Mouse (Mus musculus): ENCODE data around the gene Gm8994. TPM values are rescaled to one million over a fixed set of nuclear protein-coding genes. Genes with fewer than 3 reads are reported as not detected.
A peak's percentile ranks its signal among the peaks of the same experiment; 100 is the strongest.
"Not testable (repeated sequence)": the region's sequence is repeated elsewhere in the genome, so short reads cannot be mapped to it uniquely, and the experiment has no call there.

Gene Gm8994
- polyA plus RNA-seq, 1 experiment from 2014 or later: not detected

GRCm38 (mm10) chr6:136296251-136296650, 31.1 kb upstream of the Gm8994 start:
- no peaks in the 10 kb centered on the region for H3K27me3 ChIP-seq (ENCODE audit: control insufficient read depth, insufficient read depth, low read length)
- 79% methylated on average over 2 of the region's 2 CpGs for WGBS
- H3K36me3 ChIP-seq (replicated peaks; ENCODE audit: control insufficient read depth, insufficient read depth): no peaks in the 10 kb centered on the region
- H3K4me2 ChIP-seq (replicated peaks): no peak overlapping the region
- DNase-seq (ENCODE audit: low spot score): no peak
- no peak for ATAC-seq (ENCODE audit: low FRiP score)
- H3K4me1 ChIP-seq (replicated peaks; ENCODE audit: control insufficient read depth, insufficient read depth, low read length): no peaks in the 10 kb centered on the region
- H3K9me3 ChIP-seq (ENCODE audit: control insufficient read depth, low read length): no peaks in the 10 kb centered on the region
- H3K9ac ChIP-seq: no peak overlapping the region
- H3K27ac ChIP-seq: no peak overlapping the region
- no peak overlapping the region for H3K4me3 ChIP-seq (replicated peaks; ENCODE audit: low read length)

- no peak overlapping the region for H3K4me2 ChIP-seq (replicated peaks)
- DNase-seq (ENCODE audit: low spot score): no peak
- ATAC-seq (ENCODE audit: low FRiP score): no peak
- H3K4me1 ChIP-seq (replicated peaks; ENCODE audit: control insufficient read depth, insufficient read depth, low read length): peaks cover 4% of the 10 kb centered on the region; the same call in 1 of the 2 replicates
- H3K9me3 ChIP-seq (ENCODE audit: control insufficient read depth, low read length): no peaks in the 10 kb centered on the region
- no peaks in the 10 kb centered on the region for H3K27me3 ChIP-seq (ENCODE audit: control insufficient read depth, insufficient read depth, low read length)
- H3K4me3 ChIP-seq (replicated peaks; ENCODE audit: low read length): no peak overlapping the region
- H3K27ac ChIP-seq: no peak overlapping the region
- no peaks in the 10 kb centered on the region for H3K36me3 ChIP-seq (replicated peaks; ENCODE audit: control insufficient read depth, insufficient read depth)
- no peak overlapping the region for H3K9ac ChIP-seq
Measured at GRCm38 (mm10) chr6:136303514-136303913, 23.8 kb upstream of the Gm8994 start.

GRCm38 (mm10) chr6:136304369-136304988, 22.9 kb upstream of the Gm8994 start:
- H3K9me3 ChIP-seq (ENCODE audit: control insufficient read depth, low read length): no peaks in the 10 kb centered on the region
- H3K9ac ChIP-seq: no peak overlapping the region
- no peaks in the 10 kb centered on the region for H3K27me3 ChIP-seq (ENCODE audit: control insufficient read depth, insufficient read depth, low read length)
- no peak for DNase-seq (ENCODE audit: low spot score)
- no peaks in the 10 kb centered on the region for H3K36me3 ChIP-seq (replicated peaks; ENCODE audit: control insufficient read depth, insufficient read depth)
- no peak overlapping the region for H3K4me2 ChIP-seq (replicated peaks)
- 67% methylated on average over 11 of the region's 11 CpGs for WGBS
- H3K27ac ChIP-seq: no peak overlapping the region
- no peak for ATAC-seq (ENCODE audit: low FRiP score)
- peaks cover 4% of the 10 kb centered on the region; the same call in 1 of the 2 replicates for H3K4me1 ChIP-seq (replicated peaks; ENCODE audit: control insufficient read depth, insufficient read depth, low read length)
- H3K4me3 ChIP-seq (replicated peaks; ENCODE audit: low read length): no peak overlapping the region

- no peaks in the 10 kb centered on the region for H3K36me3 ChIP-seq (replicated peaks; ENCODE audit: control insufficient read depth, insufficient read depth)
- no peak for DNase-seq (ENCODE audit: low spot score)
- no peaks in the 10 kb centered on the region for H3K27me3 ChIP-seq (ENCODE audit: control insufficient read depth, insufficient read depth, low read length)
- no peak overlapping the region for H3K4me2 ChIP-seq (replicated peaks)
- H3K9ac ChIP-seq: no peak overlapping the region
- H3K9me3 ChIP-seq (ENCODE audit: control insufficient read depth, low read length): no peaks in the 10 kb centered on the region
- 98% methylated on average over 2 of the region's 2 CpGs for WGBS
- H3K27ac ChIP-seq: no peak overlapping the region
- no peak for ATAC-seq (ENCODE audit: low FRiP score)
- no peaks in the 10 kb centered on the region for H3K4me1 ChIP-seq (replicated peaks; ENCODE audit: control insufficient read depth, insufficient read depth, low read length)
- H3K4me3 ChIP-seq (replicated peaks; ENCODE audit: low read length): no peak overlapping the region
Measured at GRCm38 (mm10) chr6:136309487-136309886, 17.9 kb upstream of the Gm8994 start.

- not testable (repeated sequence) for H3K4me1 ChIP-seq (replicated peaks; ENCODE audit: control insufficient read depth, insufficient read depth, low read length); ATAC-seq (ENCODE audit: low FRiP score); H3K9ac ChIP-seq; H3K27ac ChIP-seq; H3K36me3 ChIP-seq (replicated peaks; ENCODE audit: control insufficient read depth, insufficient read depth); H3K9me3 ChIP-seq (ENCODE audit: control insufficient read depth, low read length); H3K27me3 ChIP-seq (ENCODE audit: control insufficient read depth, insufficient read depth, low read length); H3K4me2 ChIP-seq (replicated peaks); DNase-seq (ENCODE audit: low spot score); H3K4me3 ChIP-seq (replicated peaks; ENCODE audit: low read length)
- WGBS: 96% methylated on average over 26 of the region's 26 CpGs
Measured at GRCm38 (mm10) chr6:136328416-136328815, 1.1 kb downstream of the Gm8994 start.

GRCm38 (mm10) chr6:136340669-136341068, 13.3 kb downstream of the Gm8994 start:
- Histone ChIP-seq H3K27ac (no peak overlapping the region), H3K4me3 (replicated peaks; ENCODE audit: low read length) (no peak overlapping the region), H3K9ac (no peak overlapping the region), H3K9me3 (ENCODE audit: control insufficient read depth, low read length) (no peaks in the 10 kb centered on the region), H3K36me3 (replicated peaks; ENCODE audit: control insufficient read depth, insufficient read depth) (no peaks in the 10 kb centered on the region), H3K4me2 (replicated peaks) (no peak overlapping the region), H3K4me1 (replicated peaks; ENCODE audit: control insufficient read depth, insufficient read depth, low read length) (no peaks in the 10 kb centered on the region), H3K27me3 (ENCODE audit: control insufficient read depth, insufficient read depth, low read length) (no peaks in the 10 kb centered on the region)
- 93% methylated on average over 5 of the region's 5 CpGs for WGBS
- ATAC-seq (ENCODE audit: low FRiP score) (no peak), DNase-seq (ENCODE audit: low spot score) (peak; percentile 22)

GRCm38 (mm10) chr6:136341093-136341492, 13.8 kb downstream of the Gm8994 start:
- Histone ChIP-seq H3K4me1 (replicated peaks; ENCODE audit: control insufficient read depth, insufficient read depth, low read length) (no peaks in the 10 kb centered on the region), H3K27ac (no peak overlapping the region), H3K36me3 (replicated peaks; ENCODE audit: control insufficient read depth, insufficient read depth) (no peaks in the 10 kb centered on the region), H3K27me3 (ENCODE audit: control insufficient read depth, insufficient read depth, low read length) (no peaks in the 10 kb centered on the region), H3K9ac (no peak overlapping the region), H3K4me3 (replicated peaks; ENCODE audit: low read length) (no peak overlapping the region), H3K4me2 (replicated peaks) (no peak overlapping the region), H3K9me3 (ENCODE audit: control insufficient read depth, low read length) (no peaks in the 10 kb centered on the region)
- DNase-seq (ENCODE audit: low spot score) (peak; percentile 22), ATAC-seq (ENCODE audit: low FRiP score) (no peak)
- WGBS: 98% methylated on average over 1 of the region's 1 CpGs

- Histone ChIP-seq H3K27me3 (ENCODE audit: control insufficient read depth, insufficient read depth, low read length) (no peaks in the 10 kb centered on the region), H3K4me1 (replicated peaks; ENCODE audit: control insufficient read depth, insufficient read depth, low read length) (no peaks in the 10 kb centered on the region), H3K4me3 (replicated peaks; ENCODE audit: low read length) (no peak overlapping the region), H3K36me3 (replicated peaks; ENCODE audit: control insufficient read depth, insufficient read depth) (no peaks in the 10 kb centered on the region), H3K27ac (no peak overlapping the region), H3K9ac (no peak overlapping the region), H3K9me3 (ENCODE audit: control insufficient read depth, low read length) (no peaks in the 10 kb centered on the region), H3K4me2 (replicated peaks) (no peak overlapping the region)
- WGBS: 88% methylated on average over 7 of the region's 7 CpGs
- DNase-seq (ENCODE audit: low spot score): no peak
- no peak for ATAC-seq (ENCODE audit: low FRiP score)
Measured at GRCm38 (mm10) chr6:136343868-136344267, 16.5 kb downstream of the Gm8994 start.

- 87% methylated on average over 6 of the region's 6 CpGs for WGBS
- H3K27ac ChIP-seq: no peak overlapping the region
- DNase-seq (ENCODE audit: low spot score) (no peak), ATAC-seq (ENCODE audit: low FRiP score) (no peak)
- no peak overlapping the region for H3K4me2 ChIP-seq (replicated peaks)
- H3K9me3 ChIP-seq (ENCODE audit: control insufficient read depth, low read length): no peaks in the 10 kb centered on the region
- H3K36me3 ChIP-seq (replicated peaks; ENCODE audit: control insufficient read depth, insufficient read depth): no peaks in the 10 kb centered on the region
- no peak overlapping the region for H3K9ac ChIP-seq
- no peaks in the 10 kb centered on the region for H3K4me1 ChIP-seq (replicated peaks; ENCODE audit: control insufficient read depth, insufficient read depth, low read length)
- H3K4me3 ChIP-seq (replicated peaks; ENCODE audit: low read length): no peak overlapping the region
- H3K27me3 ChIP-seq (ENCODE audit: control insufficient read depth, insufficient read depth, low read length): no peaks in the 10 kb centered on the region
Measured at GRCm38 (mm10) chr6:136345034-136345433, 17.7 kb downstream of the Gm8994 start.

- no peak for ATAC-seq (ENCODE audit: low FRiP score)
- no peak overlapping the region for H3K4me2 ChIP-seq (replicated peaks)
- WGBS: 87% methylated on average over 7 of the region's 7 CpGs
Measured at GRCm38 (mm10) chr6:136345641-136346040, 18.3 kb downstream of the Gm8994 start.

More at GRCm38 (mm10) chr6:136345641-136346040, 18.3 kb downstream of the Gm8994 start:
- Histone ChIP-seq H3K36me3 (replicated peaks; ENCODE audit: control insufficient read depth, insufficient read depth) (no peaks in the 10 kb centered on the region), H3K27me3 (ENCODE audit: control insufficient read depth, insufficient read depth, low read length) (no peaks in the 10 kb centered on the region), H3K9ac (no peak overlapping the region), H3K9me3 (ENCODE audit: control insufficient read depth, low read length) (no peaks in the 10 kb centered on the region), H3K4me1 (replicated peaks; ENCODE audit: control insufficient read depth, insufficient read depth, low read length) (no peaks in the 10 kb centered on the region), H3K27ac (no peak overlapping the region), H3K4me3 (replicated peaks; ENCODE audit: low read length) (no peak overlapping the region)
- no peak for DNase-seq (ENCODE audit: low spot score)
